Mouse (Mus musculus) neural tube, embryonic 14.5 days (tissue): ENCODE measurements around the gene Timm17a. TPM values are rescaled to one million over a fixed set of nuclear protein-coding genes. Genes with fewer than 3 reads are reported as not detected.

Experiments used
- ATAC-seq: fragments of 200-750 bp; cut with Nextera tagmentation; 2 replicates; pipeline ENCODE4 v1.8.0; 2017; ENCODE audit warnings: low read depth, mild to moderate bottlenecking, moderate TSS enrichment, moderate library complexity
- H3K27ac ChIP-seq: fragments of 300-500 bp; sonication (generic); 2 replicates; pipeline ENCODE4 v1.5.1; 2014; ENCODE audit warnings: low read depth, mild to moderate bottlenecking, control low read depth, low read length, moderate library complexity, mixed read lengths
- H3K27me3 ChIP-seq: fragments of 300-500 bp; sonication (generic); 2 replicates; pipeline ENCODE4 v1.6.1; 2014; ENCODE audit warnings: low read length; ENCODE audit not compliant: control insufficient read depth, insufficient read depth
- H3K36me3 ChIP-seq: fragments of 300-500 bp; sonication (generic); 2 replicates; pipeline ENCODE4 v1.6.1; 2014; ENCODE audit warnings: low read length, mixed read lengths; ENCODE audit not compliant: control insufficient read depth, insufficient read depth
- H3K4me1 ChIP-seq: fragments of 300-500 bp; sonication (generic); 2 replicates; pipeline ENCODE4 v1.6.1; 2014; ENCODE audit warnings: low read length; ENCODE audit not compliant: control insufficient read depth, insufficient read depth
- H3K4me2 ChIP-seq: fragments of 300-500 bp; sonication (generic); 2 replicates; pipeline ENCODE4 v1.6.1; 2014; ENCODE audit warnings: mild to moderate bottlenecking, low read depth, low read length, control low read depth
- H3K4me3 ChIP-seq: fragments of 300-500 bp; sonication (generic); 2 replicates; pipeline ENCODE4 v1.5.1; 2014; ENCODE audit warnings: low read depth, low read length, control low read depth, mixed read lengths
- H3K9ac ChIP-seq: fragments of 300-500 bp; sonication (generic); replicated peaks from 2 replicates; pipeline ENCODE4 v1.6.1; 2014; ENCODE audit warnings: low read depth, mild to moderate bottlenecking, control low read depth, low read length, mixed read lengths
- H3K9me3 ChIP-seq: fragments of 300-500 bp; sonication (generic); 2 replicates; pipeline ENCODE4 v1.6.1; 2016; ENCODE audit warnings: low read length; ENCODE audit not compliant: control insufficient read depth
- WGBS: fragments of 180-500 bp; shearing (Covaris S2); extraction: QIAGEN DNeasy Blood & Tissue Kit; methylation state at CpG from one replicate; pipeline ENCODE4 v1.1.7; 2014; 5-methylcytosine and 5-hydroxymethylcytosine counted together
- polyA plus RNA-seq: library from polyadenylated mRNA; unstranded; fragments of >200 nt; fragmentation: Nextera tagmentation; extraction: Ambion mirVana; gene quantifications from 2 replicates; pipeline ENCODE4 v1.2.1, GENCODE M21; 2014

The Timm17a gene
- polyA plus RNA-seq, 1 experiment from 2014 or later, result 160 TPM

GRCm38 (mm10) chr1:135283826-135284291, 29.7 kb downstream of the Timm17a start, which contains the start of gene Rnpep:
Gene Rnpep (minus strand): TSS chr1:135284084.
- Histone ChIP-seq H3K4me3 (peak within 1 kb of the TSS; percentile 85), H3K4me2 (peak within 1 kb of the TSS; percentile 83), H3K36me3 (no peaks in the 10 kb centered on the region), H3K9me3 (no peaks in the 10 kb centered on the region), H3K27ac (peak within 1 kb of the TSS; percentile 93), H3K27me3 (no peaks in the 10 kb centered on the region), H3K9ac (peak within 1 kb of the TSS; percentile 93), H3K4me1 (peaks cover 14% of the 10 kb centered on the region)
- peak; percentile 90 for ATAC-seq
- WGBS, result 0% methylated on average over 39 of the region's 39 CpGs

- Histone ChIP-seq H3K27ac (peak overlapping the region; percentile 93), H3K4me2 (peak overlapping the region; percentile 83), H3K9me3 (no peaks in the 10 kb centered on the region), H3K27me3 (no peaks in the 10 kb centered on the region), H3K4me3 (peak overlapping the region; percentile 85), H3K4me1 (peaks cover 14% of the 10 kb centered on the region), H3K36me3 (peaks cover 4% of the 10 kb centered on the region; the same call in 1 of the 2 replicates), H3K9ac (peak overlapping the region; percentile 93)
- peak; percentile 80 for ATAC-seq
- under 1% methylated on average over 47 of the region's 48 CpGs for WGBS
Measured at GRCm38 (mm10) chr1:135283287-135283825, 30.2 kb downstream of the Timm17a start.

- Histone ChIP-seq H3K4me2 (peak overlapping the region; percentile 83), H3K27me3 (no peaks in the 10 kb centered on the region), H3K4me3 (peak overlapping the region; percentile 85), H3K9ac (peak overlapping the region; percentile 93), H3K27ac (peak overlapping the region; percentile 93), H3K36me3 (peaks cover 4% of the 10 kb centered on the region; the same call in 1 of the 2 replicates), H3K9me3 (no peaks in the 10 kb centered on the region), H3K4me1 (peaks cover 14% of the 10 kb centered on the region)
- ATAC-seq, result no peak
- 44% methylated on average over 13 of the region's 13 CpGs for WGBS
Measured at GRCm38 (mm10) chr1:135282536-135283286, 30.9 kb downstream of the Timm17a start.

- no peak for ATAC-seq
Measured at GRCm38 (mm10) chr1:135281841-135282240, 31.7 kb downstream of the Timm17a start.

GRCm38 (mm10) chr1:135280646-135281045, 32.9 kb downstream of the Timm17a start:
- Histone ChIP-seq H3K4me2 (no peak overlapping the region), H3K9ac (no peak overlapping the region), H3K27ac (no peak overlapping the region), H3K27me3 (no peaks in the 10 kb centered on the region), H3K9me3 (no peaks in the 10 kb centered on the region), H3K4me3 (no peak overlapping the region), H3K36me3 (peaks cover 12% of the 10 kb centered on the region), H3K4me1 (peaks cover 14% of the 10 kb centered on the region)
- no peak for ATAC-seq
- 78% methylated on average over 9 of the region's 9 CpGs for WGBS

More at GRCm38 (mm10) chr1:135281841-135282240, 31.7 kb downstream of the Timm17a start:
- WGBS, result 97% methylated on average over 17 of the region's 17 CpGs
- H3K4me1 ChIP-seq, result peaks cover 14% of the 10 kb centered on the region
- no peak overlapping the region for H3K9ac ChIP-seq
- H3K36me3 ChIP-seq, result peaks cover 8% of the 10 kb centered on the region; the same call in 1 of the 2 replicates
- no peaks in the 10 kb centered on the region for H3K27me3 ChIP-seq
- H3K4me3 ChIP-seq, result no peak overlapping the region
- no peak overlapping the region for H3K4me2 ChIP-seq
- H3K9me3 ChIP-seq, result no peaks in the 10 kb centered on the region
- H3K27ac ChIP-seq, result no peak overlapping the region

- Histone ChIP-seq H3K36me3 (peaks cover 22% of the 10 kb centered on the region), H3K4me2 (no peak overlapping the region), H3K4me1 (no peaks in the 10 kb centered on the region), H3K27me3 (no peaks in the 10 kb centered on the region), H3K4me3 (no peak overlapping the region), H3K27ac (no peak overlapping the region), H3K9me3 (no peaks in the 10 kb centered on the region), H3K9ac (no peak overlapping the region)
- no peak for ATAC-seq
- WGBS, result 92% methylated on average over 9 of the region's 9 CpGs
Measured at GRCm38 (mm10) chr1:135271371-135271770, 42.2 kb downstream of the Timm17a start.

GRCm38 (mm10) chr1:135267663-135268446, 45.7 kb downstream of the Timm17a start:
- Histone ChIP-seq H3K36me3 (peaks cover 35% of the 10 kb centered on the region), H3K9ac (no peak overlapping the region), H3K4me2 (no peak overlapping the region), H3K4me3 (no peak overlapping the region), H3K27me3 (no peaks in the 10 kb centered on the region), H3K27ac (no peak overlapping the region), H3K9me3 (no peaks in the 10 kb centered on the region), H3K4me1 (no peaks in the 10 kb centered on the region)
- no peak for ATAC-seq
- 89% methylated on average over 10 of the region's 10 CpGs for WGBS

- no peak overlapping the region for H3K27ac ChIP-seq
- H3K4me2 ChIP-seq, result no peak overlapping the region
- no peak for ATAC-seq
- 88% methylated on average over 5 of the region's 5 CpGs for WGBS
- H3K4me3 ChIP-seq, result no peak overlapping the region
- H3K9me3 ChIP-seq, result no peaks in the 10 kb centered on the region
- H3K36me3 ChIP-seq, result peaks cover 25% of the 10 kb centered on the region
- no peaks in the 10 kb centered on the region for H3K4me1 ChIP-seq
- no peak overlapping the region for H3K9ac ChIP-seq
- H3K27me3 ChIP-seq, result no peaks in the 10 kb centered on the region
Measured at GRCm38 (mm10) chr1:135265834-135266233, 47.7 kb downstream of the Timm17a start.
